Mouse (Mus musculus) kidney, adult 2 months (tissue): ENCODE measurements around the gene Wwc1.

Experiments used
- CTCF ChIP-seq: fragments of 200-500 bp; conservative IDR thresholded peaks from 2 replicates; pipeline ENCODE4 v1.5.1; 2011; ENCODE audit warnings: low read depth, mild to moderate bottlenecking, control low read depth, low read length, moderate library complexity, mixed read lengths; ENCODE audit not compliant: insufficient read depth, insufficient read length
- POLR2A ChIP-seq: fragments of 200-500 bp; IDR thresholded peaks from one replicate; pipeline ENCODE4 v1.6.1; 2011; ENCODE audit warnings: low read depth, low read length, control low read depth

DNA sequence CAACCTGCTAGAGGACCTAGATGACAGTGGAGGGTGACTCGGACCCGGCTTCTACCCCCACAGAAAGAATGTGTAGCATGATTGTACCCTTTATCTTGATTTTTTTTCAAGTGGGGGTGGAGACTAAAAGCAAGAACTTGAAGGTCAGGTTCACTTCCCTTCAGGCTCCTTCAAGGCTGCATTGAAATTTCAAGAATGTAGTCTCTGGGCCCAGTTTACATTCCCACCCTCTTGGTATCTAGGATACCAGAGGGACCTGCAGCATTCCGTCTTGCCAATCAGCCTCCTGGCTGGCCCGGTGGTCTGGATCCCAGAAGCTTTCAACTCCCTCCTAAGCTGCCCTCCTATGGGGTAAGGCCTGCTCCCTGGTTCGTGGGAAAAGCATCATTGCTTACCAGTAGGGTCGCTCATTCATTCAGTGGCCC, 31.9 kb downstream of the Wwc1 start:
- no peak for TF ChIP-seq POLR2A
- no peak for TF ChIP-seq CTCF
